Mouse (Mus musculus): ENCODE data around the gene Ltbp4.

- TF ChIP-seq CTCF (IDR thresholded peaks at IDR 0.05; ENCODE audit: low read depth) (no peak), EP300 (optimal IDR thresholded peaks at IDR 0.05) (no peak)
These were observed 14.5 kb downstream of the Ltbp4 start for GRCm38 (mm10) chr7:27323001-27323400.
